Mouse (Mus musculus): Measurements from ENCODE around the gene Gm42906. TPM values are rescaled to one million over a fixed set of nuclear protein-coding genes. Genes with fewer than 3 reads are reported as not detected.

The Gm42906 gene
- not detected for total RNA-seq (2023)

DNA sequence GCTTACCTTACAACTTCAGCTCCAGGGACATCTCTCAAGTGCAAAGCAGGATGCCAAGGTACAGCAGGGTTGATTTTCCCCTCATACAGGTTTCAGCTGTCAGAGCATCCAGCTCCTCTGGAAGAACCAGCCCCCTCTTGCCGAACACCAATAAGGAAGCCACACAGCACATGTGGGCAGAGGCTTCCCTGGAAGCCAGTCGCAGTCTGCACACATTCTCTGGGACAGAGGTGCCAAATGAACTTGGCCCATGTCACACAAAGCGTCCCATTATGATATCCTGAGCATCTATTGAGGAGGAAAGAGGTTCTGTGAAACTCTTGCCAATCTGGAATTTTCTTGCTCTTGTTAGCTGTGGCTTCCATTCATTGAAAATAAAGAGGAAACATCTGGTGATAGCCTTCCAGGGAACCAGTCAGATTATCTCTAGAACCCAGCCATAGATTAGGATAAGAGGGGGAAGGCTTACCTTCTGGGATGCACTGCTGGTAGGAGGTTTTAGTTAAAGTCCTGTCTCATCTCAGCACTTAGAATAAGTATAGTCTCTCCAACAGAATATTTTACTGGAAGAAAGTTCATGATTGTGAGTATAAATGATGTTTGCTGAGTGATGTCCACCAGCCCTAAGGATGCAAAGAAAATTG, at the start of gene Gm42906:
Gene Gm42906 (minus strand): TSS at position 51 of the 644 bp plus-strand sequence.

GRCm38 (mm10) chr5:151233400-151234031, 194.4 kb downstream of the Gm42906 start, which contains the start of gene Stard13:
TSS of gene Stard13 (minus strand) at chr5:151233836.

Other genes with a start within 250 kb of the Gm42906 start
- not detected for gene Stard13, start 194.3 kb downstream of the Gm42906 start, total RNA-seq (2023)
- not detected for gene Vmn2r18, start 177.9 kb upstream of the Gm42906 start, total RNA-seq (2023)
- gene Rfc3, start 223.1 kb upstream of the Gm42906 start, total RNA-seq (2023): 10 to 100 TPM; 25.5 to 33.8 TPM